Mouse (Mus musculus) hindbrain, embryonic 15.5 days (tissue): ENCODE measurements around the gene 4933430I17Rik. TPM values are rescaled to one million over a fixed set of nuclear protein-coding genes. Genes with fewer than 3 reads are reported as not detected.
A peak's percentile ranks its signal among the peaks of the same experiment; 100 is the strongest.

ENCODE experiments used
- ATAC-seq: fragments of 200-750 bp; cut with Nextera tagmentation; 2 replicates; pipeline ENCODE4 v1.8.0; 2017; ENCODE audit warnings: low read depth, moderate number of reproducible peaks, moderate TSS enrichment; ENCODE audit not compliant: low FRiP score
- H3K27ac ChIP-seq: fragments of 300-500 bp; sonication (generic); replicated peaks from 2 replicates; pipeline ENCODE4 v1.5.1; 2015; ENCODE audit warnings: mild to moderate bottlenecking, inconsistent platforms
- H3K27me3 ChIP-seq: fragments of 300-500 bp; sonication (generic); 2 replicates; pipeline ENCODE4 v1.6.1; 2015; ENCODE audit warnings: control low read depth, inconsistent platforms
- H3K36me3 ChIP-seq: fragments of 300-500 bp; sonication (generic); 2 replicates; pipeline ENCODE4 v1.6.1; 2015; ENCODE audit warnings: control low read depth, inconsistent platforms
- H3K4me1 ChIP-seq: fragments of 300-500 bp; sonication (generic); replicated peaks from 2 replicates; pipeline ENCODE4 v1.6.1; 2015; ENCODE audit warnings: control low read depth, inconsistent platforms
- H3K4me2 ChIP-seq: fragments of 300-500 bp; sonication (generic); 2 replicates; pipeline ENCODE4 v1.6.1; 2015; ENCODE audit warnings: moderate library complexity, mild to moderate bottlenecking, inconsistent platforms
- H3K4me3 ChIP-seq: fragments of 300-500 bp; sonication (generic); 2 replicates; pipeline ENCODE4 v1.5.1; 2015; ENCODE audit warnings: mild to moderate bottlenecking, inconsistent platforms
- H3K9ac ChIP-seq: fragments of 300-500 bp; sonication (generic); 2 replicates; pipeline ENCODE4 v1.6.1; 2015; ENCODE audit warnings: inconsistent platforms
- H3K9me3 ChIP-seq: fragments of 300-500 bp; sonication (generic); 2 replicates; pipeline ENCODE4 v1.6.1; 2016; ENCODE audit warnings: control low read depth, inconsistent platforms
- WGBS: fragments of 180-500 bp; shearing (Covaris S2); methylation state at CpG from one replicate; pipeline ENCODE4 v1.1.7; 2015; 5-methylcytosine and 5-hydroxymethylcytosine counted together
- polyA plus RNA-seq: library from polyadenylated mRNA; unstranded; fragments of >200 nt; fragmentation: Nextera tagmentation; extraction: Ambion mirVana; gene quantifications from 2 replicates; pipeline ENCODE4 v1.2.1, GENCODE M21; 2015

The 4933430I17Rik gene
- polyA plus RNA-seq, 1 experiment from 2014 or later = 0.65 TPM

DNA sequence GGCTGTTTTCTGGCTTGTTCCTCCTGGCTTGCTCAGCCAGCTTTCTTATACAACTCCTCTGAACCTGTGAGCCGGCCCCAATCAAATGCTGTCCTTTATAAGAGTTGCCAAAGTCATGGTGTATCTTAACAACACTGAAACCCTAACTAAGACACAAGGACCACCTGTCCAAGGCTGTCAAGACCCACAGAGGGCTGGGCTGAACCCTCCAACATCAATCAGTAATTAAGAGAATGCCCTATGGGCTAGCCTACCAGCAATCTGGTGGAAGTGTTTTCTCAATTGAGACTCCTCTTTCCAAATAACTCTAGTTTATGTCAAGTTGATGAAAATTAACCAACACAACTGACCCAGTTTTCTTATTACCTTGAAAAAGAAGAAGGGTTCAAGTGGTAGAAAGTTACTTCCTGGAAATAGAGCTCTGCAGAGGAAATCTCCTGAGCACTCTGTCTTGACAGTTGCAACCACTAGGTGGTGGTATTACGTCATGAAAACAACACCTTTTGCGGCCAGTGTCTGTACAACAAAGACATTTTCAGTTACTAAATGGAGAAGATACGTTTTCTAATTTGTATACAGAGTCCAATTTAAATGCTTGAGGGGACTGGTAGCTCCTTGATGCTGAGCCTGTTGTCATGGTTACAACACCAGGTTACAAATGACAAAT is 35.9 kb downstream of the 4933430I17Rik start:
- Histone ChIP-seq H3K27me3 (no peaks in the 10 kb centered on the region), H3K27ac (peak overlapping the region; percentile 56; the same call in 1 of the 2 replicates), H3K36me3 (no peaks in the 10 kb centered on the region), H3K4me2 (no peak overlapping the region), H3K4me3 (no peak overlapping the region), H3K9me3 (no peaks in the 10 kb centered on the region), H3K4me1 (peaks cover 4% of the 10 kb centered on the region), H3K9ac (no peak overlapping the region)
- peak; percentile 89 for ATAC-seq
- WGBS = 24% methylated on average over 4 of the region's 4 CpGs

DNA sequence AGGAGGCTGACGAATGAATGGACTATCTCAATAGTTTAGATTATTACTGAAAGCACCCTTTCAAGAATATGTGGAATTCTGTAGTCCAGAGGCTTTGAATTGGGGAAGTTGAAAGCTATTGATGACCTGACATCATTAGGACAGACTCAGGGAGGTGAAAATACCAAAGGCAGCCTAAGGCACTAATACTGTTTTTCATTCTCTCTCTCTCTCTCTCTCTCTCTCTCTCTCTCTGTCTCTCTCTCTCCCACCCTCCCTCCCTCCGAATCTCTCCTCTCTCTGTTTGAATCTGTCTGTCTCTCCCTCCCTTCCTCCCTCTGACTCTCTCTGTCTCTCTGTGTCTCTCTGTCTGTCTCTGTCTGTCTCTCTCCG is 36.4 kb downstream of the 4933430I17Rik start:
- no peak overlapping the region for H3K4me3 ChIP-seq
- no peak; the same call in 1 of the 2 replicates for ATAC-seq
- H3K27me3 ChIP-seq = no peaks in the 10 kb centered on the region
- WGBS = 34% methylated on average over 3 of the region's 3 CpGs
- H3K9me3 ChIP-seq = no peaks in the 10 kb centered on the region
- H3K4me1 ChIP-seq = peaks cover 4% of the 10 kb centered on the region
- peak overlapping the region; percentile 56; the same call in 1 of the 2 replicates for H3K27ac ChIP-seq
- no peak overlapping the region for H3K4me2 ChIP-seq
- H3K9ac ChIP-seq = no peak overlapping the region
- H3K36me3 ChIP-seq = no peaks in the 10 kb centered on the region

DNA sequence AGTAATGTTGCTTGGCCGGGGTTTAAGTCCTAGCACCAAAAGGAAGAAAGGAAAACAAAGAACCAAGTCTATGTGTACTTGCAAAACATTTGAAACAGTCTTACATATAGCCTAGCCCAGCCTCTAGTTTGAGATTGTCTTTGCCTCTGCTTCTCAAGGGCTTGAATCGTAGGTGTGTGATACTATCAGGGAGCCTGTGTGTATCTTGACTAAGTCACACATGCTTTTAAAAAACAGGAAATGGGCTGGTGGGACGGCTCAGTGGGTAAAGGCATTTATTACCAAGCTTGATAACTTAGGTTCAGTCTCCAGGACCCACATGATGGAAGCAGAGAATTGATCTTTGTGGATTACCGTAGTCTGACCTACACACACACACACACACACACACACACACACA is 36.8 kb downstream of the 4933430I17Rik start:
- 77% methylated on average over 4 of the region's 4 CpGs for WGBS
- no peak overlapping the region for H3K27ac ChIP-seq
- no peak for ATAC-seq
- H3K36me3 ChIP-seq = no peaks in the 10 kb centered on the region
- H3K9me3 ChIP-seq = no peaks in the 10 kb centered on the region
- H3K4me3 ChIP-seq = no peak overlapping the region
- H3K27me3 ChIP-seq = no peaks in the 10 kb centered on the region
- H3K4me1 ChIP-seq = peaks cover 4% of the 10 kb centered on the region
- no peak overlapping the region for H3K4me2 ChIP-seq
- H3K9ac ChIP-seq = no peak overlapping the region

DNA sequence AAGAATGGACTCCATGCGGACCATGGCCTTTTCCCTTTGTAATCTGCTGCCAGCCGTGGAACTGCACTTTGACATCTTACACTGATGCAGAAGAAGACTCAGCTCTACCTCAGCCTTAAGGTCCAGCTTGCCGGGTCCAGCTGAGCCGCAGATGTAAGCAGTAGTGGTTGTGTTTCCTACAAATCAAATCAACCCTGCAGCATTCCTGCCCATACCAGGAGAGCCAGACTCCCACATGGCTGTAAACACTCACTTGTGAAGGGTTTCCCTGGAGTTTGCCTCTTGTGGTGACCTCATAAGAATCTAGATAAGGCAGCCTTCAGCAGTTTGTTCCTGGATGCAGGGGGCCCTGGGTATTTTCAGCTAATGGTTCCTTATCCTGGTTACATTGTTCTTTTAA is 41.4 kb downstream of the 4933430I17Rik start:
- WGBS = 88% methylated on average over 4 of the region's 4 CpGs
- no peak for ATAC-seq

DNA sequence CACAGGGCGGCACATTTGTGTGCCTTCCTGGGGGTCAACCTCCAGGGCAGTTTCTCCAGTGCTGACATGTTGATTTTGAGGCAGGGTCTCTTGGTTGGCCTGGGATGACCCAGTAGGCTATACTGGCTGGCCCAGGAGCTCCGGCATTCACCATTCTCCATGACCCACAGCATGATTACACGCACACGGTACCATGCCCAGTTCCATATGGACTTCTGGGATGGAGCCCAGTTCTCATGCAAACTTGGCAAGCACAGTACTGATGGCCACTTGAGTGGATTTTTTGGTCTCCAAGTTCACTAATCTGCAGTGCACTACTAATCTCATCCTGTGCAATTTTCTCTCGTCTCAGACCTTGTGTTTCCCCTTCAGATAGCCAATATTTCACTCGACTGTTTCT is 42.5 kb downstream of the 4933430I17Rik start:
- no peak for ATAC-seq
- Histone ChIP-seq H3K27me3 (no peaks in the 10 kb centered on the region), H3K27ac (no peak overlapping the region), H3K4me1 (no peaks in the 10 kb centered on the region; the same call in 1 of the 2 replicates), H3K9ac (no peak overlapping the region), H3K36me3 (no peaks in the 10 kb centered on the region), H3K9me3 (no peaks in the 10 kb centered on the region), H3K4me3 (no peak overlapping the region), H3K4me2 (no peak overlapping the region)
- 84% methylated on average over 6 of the region's 6 CpGs for WGBS

More for the DNA sequence above, 41.4 kb downstream of the 4933430I17Rik start:
- Histone ChIP-seq H3K27me3 (no peaks in the 10 kb centered on the region), H3K9ac (no peak overlapping the region), H3K36me3 (no peaks in the 10 kb centered on the region), H3K9me3 (no peaks in the 10 kb centered on the region), H3K4me3 (no peak overlapping the region), H3K4me1 (peaks cover 1% of the 10 kb centered on the region), H3K27ac (no peak overlapping the region), H3K4me2 (no peak overlapping the region)

DNA sequence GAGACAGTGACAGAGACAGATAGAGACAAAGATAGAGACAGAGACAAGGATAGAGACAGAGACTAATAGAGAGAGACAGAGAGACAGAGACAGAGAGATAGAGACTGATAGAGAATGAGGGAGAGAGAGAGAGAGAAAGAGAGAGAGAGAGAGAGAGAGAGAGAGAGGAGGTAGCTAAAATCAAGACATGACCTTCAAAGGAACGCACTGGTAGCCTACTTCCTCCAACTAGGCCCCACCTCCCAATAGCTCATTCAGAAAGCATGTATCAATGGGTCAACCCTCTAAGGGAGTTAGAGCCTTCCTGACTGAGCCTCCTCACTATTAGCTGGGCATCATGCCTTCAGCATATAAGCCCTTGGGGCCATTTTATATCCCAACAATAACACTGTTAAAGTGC is 43.2 kb downstream of the 4933430I17Rik start:
- Histone ChIP-seq H3K36me3 (no peaks in the 10 kb centered on the region), H3K27me3 (no peaks in the 10 kb centered on the region), H3K9ac (no peak overlapping the region), H3K4me1 (no peaks in the 10 kb centered on the region; the same call in 1 of the 2 replicates), H3K4me3 (no peak overlapping the region), H3K9me3 (no peaks in the 10 kb centered on the region), H3K27ac (no peak overlapping the region), H3K4me2 (no peak overlapping the region)
- ATAC-seq = no peak
- WGBS = 90% methylated on average over 1 of the region's 1 CpGs

DNA sequence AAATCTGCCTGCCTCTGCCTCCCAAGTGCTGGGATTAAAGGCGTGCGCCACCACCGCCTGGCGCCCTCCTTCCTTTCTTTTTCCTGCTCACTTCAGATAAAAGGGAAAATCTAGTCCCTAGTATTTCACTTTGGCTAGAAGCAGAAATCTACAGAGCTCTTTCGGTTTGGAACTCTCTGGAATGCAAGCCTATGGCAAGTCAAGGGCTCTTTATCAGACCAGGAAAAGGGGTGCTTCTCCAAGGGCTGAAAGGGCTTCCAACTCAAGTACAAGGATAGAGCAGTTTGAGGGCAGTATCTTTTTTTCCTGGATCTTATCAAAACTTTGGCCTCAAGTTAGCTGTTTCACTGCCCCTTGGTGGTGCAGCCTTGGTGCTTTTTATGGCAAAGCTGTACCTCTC is 44.4 kb downstream of the 4933430I17Rik start:
- Histone ChIP-seq H3K36me3 (no peaks in the 10 kb centered on the region), H3K9ac (no peak overlapping the region), H3K4me1 (no peaks in the 10 kb centered on the region; the same call in 1 of the 2 replicates), H3K27me3 (no peaks in the 10 kb centered on the region), H3K27ac (no peak overlapping the region), H3K9me3 (no peaks in the 10 kb centered on the region), H3K4me2 (no peak overlapping the region), H3K4me3 (no peak overlapping the region)
- WGBS = 92% methylated on average over 5 of the region's 5 CpGs
- no peak for ATAC-seq

DNA sequence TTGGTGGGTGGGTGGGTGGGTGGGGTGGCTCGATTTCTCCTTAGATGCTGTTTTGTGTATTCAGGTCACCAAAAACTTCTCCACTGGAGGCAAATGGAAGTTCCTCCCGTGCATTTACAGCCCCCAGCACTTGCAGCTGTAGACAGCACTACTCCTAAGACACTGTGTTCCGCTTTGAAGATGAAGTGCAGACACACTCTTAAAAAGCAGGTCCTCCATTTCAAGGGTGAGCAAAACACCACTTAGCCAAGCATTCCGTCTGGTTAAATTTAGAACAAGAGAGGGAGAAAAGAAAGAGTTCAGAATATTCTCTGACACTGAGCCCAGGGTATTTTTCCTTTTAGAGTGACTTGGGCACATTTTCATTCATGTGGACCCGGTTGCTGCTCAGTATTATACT is 44.9 kb downstream of the 4933430I17Rik start:
- WGBS = 83% methylated on average over 5 of the region's 5 CpGs
- no peaks in the 10 kb centered on the region for H3K27me3 ChIP-seq
- no peak overlapping the region for H3K4me3 ChIP-seq
- no peaks in the 10 kb centered on the region for H3K36me3 ChIP-seq
- no peak for ATAC-seq
- H3K4me2 ChIP-seq = no peak overlapping the region
- H3K9me3 ChIP-seq = no peaks in the 10 kb centered on the region
- H3K9ac ChIP-seq = no peak overlapping the region
- H3K4me1 ChIP-seq = no peaks in the 10 kb centered on the region; the same call in 1 of the 2 replicates
- no peak overlapping the region for H3K27ac ChIP-seq

DNA sequence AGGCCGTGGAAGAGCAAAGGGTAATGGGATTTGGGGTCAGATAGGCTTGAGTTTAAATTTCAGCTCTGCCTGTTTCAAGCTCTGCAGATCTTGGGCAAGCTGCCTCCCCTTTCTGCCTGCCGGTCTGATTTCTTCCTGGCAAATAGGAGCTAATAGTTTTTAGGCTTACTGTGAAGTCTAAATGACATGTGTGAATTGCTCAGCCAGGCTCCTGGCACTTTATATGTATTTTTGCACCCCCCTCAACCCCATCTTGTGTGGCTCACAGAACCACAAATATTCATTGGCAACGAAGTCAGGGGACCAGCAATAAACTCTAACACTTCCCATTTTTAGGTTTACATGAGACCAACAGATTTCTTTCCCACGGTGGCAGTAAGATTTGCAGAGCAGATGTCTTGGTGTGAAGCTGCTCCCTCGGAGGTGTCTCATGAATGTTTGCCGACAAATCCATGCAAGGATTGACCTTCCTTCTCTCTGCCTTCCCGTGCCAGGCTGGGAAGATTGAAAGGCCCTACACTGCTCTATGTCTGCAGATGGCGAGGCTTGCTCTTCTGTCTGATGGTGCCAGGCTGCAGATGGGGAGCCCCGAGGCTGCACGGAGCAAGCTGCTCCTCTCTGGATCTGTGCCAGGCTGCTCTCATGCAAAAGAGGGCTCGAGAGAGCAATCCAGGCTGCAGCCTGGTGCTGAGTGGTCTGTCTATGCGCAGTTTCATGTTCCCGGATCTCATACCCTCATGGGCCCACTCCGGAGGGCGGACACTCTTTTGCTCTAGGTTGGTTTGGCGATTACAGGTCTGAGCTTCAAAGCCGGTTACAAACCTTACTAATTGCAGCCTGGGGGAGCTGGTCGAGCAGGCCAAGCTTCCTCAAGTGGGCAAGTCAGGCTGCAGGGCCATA is 57.4 kb downstream of the 4933430I17Rik start:
- peak overlapping the region; percentile 55 for H3K9ac ChIP-seq
- peak; percentile 90 for ATAC-seq
- H3K27ac ChIP-seq = peak overlapping the region; percentile 85
- no peaks in the 10 kb centered on the region for H3K27me3 ChIP-seq
- no peaks in the 10 kb centered on the region for H3K36me3 ChIP-seq
- H3K4me2 ChIP-seq = peak overlapping the region; percentile 98
- WGBS = 12% methylated on average over 18 of the region's 18 CpGs
- H3K9me3 ChIP-seq = no peaks in the 10 kb centered on the region
- peaks cover 29% of the 10 kb centered on the region for H3K4me1 ChIP-seq
- H3K4me3 ChIP-seq = peak overlapping the region; percentile 50

DNA sequence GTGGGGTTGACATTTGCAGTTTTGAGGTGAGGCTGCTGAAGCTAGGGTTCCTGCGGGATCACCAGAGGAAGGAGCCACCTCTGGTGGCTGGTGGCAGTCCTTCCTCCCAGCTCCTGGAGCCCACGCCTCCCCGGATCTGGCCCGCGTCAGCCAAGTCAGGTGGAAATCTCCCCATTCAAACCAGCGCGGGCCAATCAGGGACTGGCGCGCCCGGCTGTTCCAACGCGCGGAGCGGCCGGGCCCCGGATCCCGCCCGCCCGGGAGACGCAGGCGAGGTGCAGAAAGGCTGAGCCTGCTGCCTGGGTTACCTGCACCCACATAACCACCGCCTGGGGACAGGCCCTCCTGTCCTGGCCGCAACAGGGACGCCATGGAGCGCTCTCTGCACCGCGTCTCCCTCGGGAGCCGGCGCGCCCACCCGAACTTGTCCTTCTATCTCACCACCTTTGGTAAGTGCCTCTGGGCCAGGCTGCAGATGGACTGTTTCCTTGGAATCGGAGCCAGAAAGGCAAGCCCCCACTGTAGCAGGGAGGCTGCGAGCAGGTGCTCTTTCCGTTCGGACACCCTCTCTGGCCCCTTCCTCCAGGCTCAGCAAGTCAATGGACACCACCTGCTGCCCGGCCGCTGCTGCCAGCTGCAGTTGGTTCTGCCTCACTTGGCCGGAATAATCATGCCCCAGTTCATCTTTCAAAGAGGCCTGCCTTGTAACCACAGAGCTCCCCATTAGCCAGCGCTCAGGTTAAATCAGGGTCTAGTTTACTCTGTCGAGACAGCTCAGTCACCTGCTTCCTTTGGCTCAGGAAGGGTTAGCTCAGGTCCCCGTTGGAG is 58.3 kb downstream of the 4933430I17Rik start:
- ATAC-seq = peak; percentile 77
- Histone ChIP-seq H3K27ac (peak overlapping the region; percentile 85), H3K4me2 (peak overlapping the region; percentile 98), H3K27me3 (no peaks in the 10 kb centered on the region), H3K9ac (peak overlapping the region; percentile 55), H3K4me1 (peaks cover 29% of the 10 kb centered on the region), H3K4me3 (peak overlapping the region; percentile 50), H3K36me3 (no peaks in the 10 kb centered on the region), H3K9me3 (no peaks in the 10 kb centered on the region)
- under 1% methylated on average over 41 of the region's 42 CpGs for WGBS

DNA sequence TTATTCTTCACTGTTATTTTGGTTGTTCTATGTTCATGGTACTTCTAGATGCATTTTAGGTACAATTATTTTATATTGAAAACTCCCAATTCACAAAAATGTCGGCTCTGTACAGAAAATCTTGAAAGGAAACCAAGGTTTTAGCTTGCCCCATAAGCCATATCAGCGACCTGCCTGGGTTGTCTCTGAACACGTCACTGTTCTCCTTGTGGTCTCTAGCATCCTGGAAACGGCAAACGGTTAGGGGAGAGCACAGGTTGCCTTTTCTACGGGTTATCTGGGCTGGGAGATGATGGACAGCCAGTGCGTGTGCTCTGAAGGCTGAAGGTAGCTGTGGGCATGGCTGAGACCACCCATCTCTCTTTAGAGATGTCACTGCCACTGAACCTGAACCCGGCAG is 61.9 kb downstream of the 4933430I17Rik start:
- ATAC-seq = no peak
- Histone ChIP-seq H3K4me2 (no peak overlapping the region), H3K4me1 (peaks cover 28% of the 10 kb centered on the region), H3K27me3 (no peaks in the 10 kb centered on the region), H3K9me3 (no peaks in the 10 kb centered on the region), H3K36me3 (no peaks in the 10 kb centered on the region), H3K27ac (no peak overlapping the region), H3K4me3 (no peak overlapping the region), H3K9ac (no peak overlapping the region)
- WGBS = 89% methylated on average over 8 of the region's 8 CpGs
